Mouse (Mus musculus) kidney, adult 2 months (tissue): ENCODE measurements around the gene Grin2b. TPM values are rescaled to one million over a fixed set of nuclear protein-coding genes. Genes with fewer than 3 reads are reported as not detected.
A peak's percentile ranks its signal among the peaks of the same experiment; 100 is the strongest.

ENCODE experiments used
- DNase-seq: peaks from one replicate; pipeline ENCODE4 v3.0.0; 2021
- H3K27ac ChIP-seq: fragments of 200-500 bp; 2 replicates; pipeline ENCODE4 v1.5.1; 2012; ENCODE audit warnings: low read depth, low read length, control low read depth, inconsistent platforms; ENCODE audit not compliant: insufficient read depth
- H3K27me3 ChIP-seq: fragments of 200-500 bp; replicated peaks from 2 replicates; pipeline ENCODE4 v1.6.1; 2012; ENCODE audit warnings: mild to moderate bottlenecking, moderate library complexity, low read length, inconsistent platforms; ENCODE audit not compliant: control insufficient read depth, insufficient read depth
- H3K36me3 ChIP-seq: fragments of 200-500 bp; 2 replicates; pipeline ENCODE4 v1.6.1; 2012; ENCODE audit warnings: mild to moderate bottlenecking, moderate library complexity, low read length, inconsistent platforms; ENCODE audit not compliant: control insufficient read depth, insufficient read depth
- H3K4me1 ChIP-seq: fragments of 200-500 bp; 2 replicates; pipeline ENCODE4 v1.6.1; 2011; ENCODE audit warnings: low read length; ENCODE audit not compliant: control insufficient read depth, insufficient read depth
- H3K4me3 ChIP-seq: fragments of 200-500 bp; 2 replicates; pipeline ENCODE4 v1.5.1; 2011; ENCODE audit warnings: mild to moderate bottlenecking, low read depth, low read length, control low read depth; ENCODE audit not compliant: insufficient read depth
- CTCF ChIP-seq: fragments of 200-500 bp; conservative IDR thresholded peaks from 2 replicates; pipeline ENCODE4 v1.5.1; 2011; ENCODE audit warnings: low read depth, mild to moderate bottlenecking, control low read depth, low read length, moderate library complexity, mixed read lengths; ENCODE audit not compliant: insufficient read depth, insufficient read length
- POLR2A ChIP-seq: fragments of 200-500 bp; IDR thresholded peaks from one replicate; pipeline ENCODE4 v1.6.1; 2011; ENCODE audit warnings: low read depth, low read length, control low read depth
- WGBS: fragments of 180-500 bp; shearing (Covaris S2); methylation state at CpG from one replicate; pipeline ENCODE4 v1.1.7; 2018; 5-methylcytosine and 5-hydroxymethylcytosine counted together
- polyA plus RNA-seq: library from polyadenylated mRNA; depleted of rRNA; stranded (reverse); fragments of >200 nt; gene quantifications from 2 replicates; pipeline ENCODE4 v1.2.3, GENCODE M21; 2012

Gene Grin2b
- polyA plus RNA-seq, 1 experiment = not detected

DNA sequence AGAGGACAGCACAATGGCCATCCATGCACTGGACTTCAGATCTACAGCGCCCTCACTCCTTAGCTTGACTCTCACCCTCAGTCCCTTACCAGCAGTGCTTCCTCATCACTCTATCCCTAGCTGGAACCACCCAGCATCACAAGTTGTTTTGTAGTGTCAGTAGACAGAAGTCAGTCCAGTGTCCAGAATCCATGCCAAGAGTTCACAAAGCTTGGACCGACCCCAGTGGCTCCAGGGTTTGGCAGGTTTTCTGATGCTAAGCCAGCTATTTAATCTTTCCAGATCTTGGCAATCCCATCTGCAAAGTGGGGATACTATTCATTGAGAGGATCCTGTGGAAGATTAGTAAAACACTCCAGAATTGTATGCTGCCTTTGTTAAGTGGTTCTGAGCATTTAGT, 355.9 kb downstream of the Grin2b start:
- H3K4me1 ChIP-seq = no peaks in the 10 kb centered on the region
- no peak overlapping the region for H3K4me3 ChIP-seq
- peak; percentile 82 for DNase-seq
- TF ChIP-seq POLR2A (no peak), CTCF (no peak)
- no peaks in the 10 kb centered on the region for H3K36me3 ChIP-seq
- no peaks in the 10 kb centered on the region for H3K27me3 ChIP-seq
- H3K27ac ChIP-seq = no peak overlapping the region
- 70% methylated on average over 2 of the region's 2 CpGs for WGBS

DNA sequence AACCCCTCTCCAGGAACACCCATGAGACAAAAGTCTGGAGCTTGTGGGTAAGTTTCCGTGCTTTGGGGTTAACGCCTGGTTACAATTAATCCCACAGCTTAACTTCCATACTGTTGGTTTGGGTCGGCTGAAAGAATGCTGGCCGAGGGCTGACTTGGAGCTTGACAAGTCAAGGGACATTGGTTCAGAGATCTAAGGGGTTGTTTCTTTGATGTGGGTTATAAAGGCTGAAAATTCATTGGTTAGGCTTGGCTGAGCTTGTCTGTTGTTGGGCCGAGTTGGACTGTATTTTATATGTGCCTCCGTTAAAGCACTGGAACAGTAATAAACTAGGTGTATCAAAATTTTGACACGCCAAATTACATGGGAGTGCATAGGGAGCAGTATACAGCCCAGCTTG, 359.6 kb downstream of the Grin2b start:
- Histone ChIP-seq H3K27ac (no peak overlapping the region), H3K27me3 (no peaks in the 10 kb centered on the region), H3K4me1 (no peaks in the 10 kb centered on the region), H3K36me3 (no peaks in the 10 kb centered on the region), H3K4me3 (no peak overlapping the region)
- TF ChIP-seq CTCF (no peak), POLR2A (no peak)
- WGBS = 42% methylated on average over 7 of the region's 7 CpGs
- DNase-seq = no peak

DNA sequence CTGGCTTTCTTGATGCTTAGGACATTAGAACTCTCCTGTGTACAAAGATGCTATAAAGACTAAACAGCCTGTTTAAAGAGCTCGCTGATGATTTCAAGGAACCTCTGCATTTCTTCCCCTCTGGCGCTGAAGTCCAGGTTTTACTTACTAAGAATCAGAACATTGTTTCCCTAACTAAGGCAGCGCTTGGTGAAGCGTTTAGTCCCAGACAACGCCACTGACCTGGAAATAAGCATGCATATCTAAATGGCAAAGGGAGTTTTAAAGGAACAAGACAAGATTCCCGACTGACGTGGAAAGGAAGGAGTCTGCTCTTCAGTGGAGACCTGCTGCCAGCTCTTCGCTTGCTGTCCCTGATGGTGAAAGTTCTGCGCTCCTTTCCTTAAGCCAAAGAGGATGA, 367.9 kb downstream of the Grin2b start:
- DNase-seq = peak; percentile 50
- H3K27me3 ChIP-seq = no peaks in the 10 kb centered on the region
- H3K4me3 ChIP-seq = no peak overlapping the region
- H3K4me1 ChIP-seq = no peaks in the 10 kb centered on the region
- TF ChIP-seq POLR2A (no peak), CTCF (no peak)
- 47% methylated on average over 9 of the region's 9 CpGs for WGBS
- H3K36me3 ChIP-seq = no peaks in the 10 kb centered on the region
- H3K27ac ChIP-seq = no peak overlapping the region

DNA sequence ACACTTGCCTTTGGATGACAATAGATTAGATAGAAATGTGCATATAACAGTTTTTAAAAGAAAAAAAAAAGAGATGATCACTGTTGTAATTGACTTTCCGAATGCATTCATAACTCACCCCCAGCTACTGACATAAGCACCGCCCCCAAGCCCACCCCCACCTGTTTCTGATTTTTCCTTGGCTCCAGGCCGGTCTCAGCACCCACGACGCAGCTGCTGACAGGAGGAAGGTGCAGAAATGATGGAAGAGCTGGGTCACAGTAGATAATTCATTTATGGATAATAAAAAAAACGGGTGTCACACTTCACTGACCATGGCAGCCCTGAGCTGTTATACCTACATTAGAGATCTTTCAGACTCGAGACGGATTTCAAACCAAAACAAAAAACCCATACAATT, 373.4 kb downstream of the Grin2b start:
- Histone ChIP-seq H3K4me3 (no peak overlapping the region), H3K36me3 (no peaks in the 10 kb centered on the region), H3K27ac (no peak overlapping the region), H3K27me3 (no peaks in the 10 kb centered on the region), H3K4me1 (no peaks in the 10 kb centered on the region)
- WGBS = 43% methylated on average over 8 of the region's 8 CpGs
- TF ChIP-seq CTCF = no peak
- no peak for DNase-seq

DNA sequence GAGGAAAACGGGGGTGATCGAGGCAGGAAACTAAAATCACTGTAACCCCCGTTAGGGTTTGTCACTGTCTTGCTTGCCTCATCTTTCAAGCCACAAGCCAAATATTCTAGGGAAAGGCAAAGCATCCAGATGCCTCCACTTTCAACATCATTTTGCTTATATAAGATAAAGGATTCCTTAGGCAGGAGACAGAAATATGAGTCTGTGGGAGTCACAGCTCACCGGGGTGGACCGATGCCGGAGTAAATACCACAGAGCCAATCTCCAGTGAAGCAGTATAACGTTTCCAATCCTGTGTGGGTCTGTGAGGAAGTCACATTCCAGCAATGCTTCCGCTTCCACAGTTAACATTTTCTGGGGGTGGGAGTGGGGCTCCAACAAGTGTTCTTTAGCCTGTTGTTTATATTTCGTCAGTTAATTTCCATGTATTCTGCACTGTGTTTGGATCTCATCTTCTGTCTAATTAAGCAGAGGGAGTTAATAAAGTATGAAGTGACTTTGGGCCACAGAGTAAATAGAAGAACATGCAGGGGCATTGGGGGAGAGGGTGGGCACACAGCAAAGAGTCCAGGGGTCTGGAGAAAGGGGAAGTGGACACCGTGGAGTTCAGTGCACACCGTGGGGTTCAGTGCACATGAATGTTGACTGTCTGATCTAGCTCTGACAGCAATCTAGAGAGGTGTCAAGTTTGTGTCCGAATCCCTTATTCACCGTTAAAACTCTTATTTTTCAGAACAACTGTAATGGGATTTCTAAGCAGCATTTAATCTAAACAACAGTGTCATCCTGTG, 374.9 kb downstream of the Grin2b start:
- WGBS = 31% methylated on average over 13 of the region's 13 CpGs
- DNase-seq = no peak
- Histone ChIP-seq H3K4me1 (no peaks in the 10 kb centered on the region), H3K27me3 (no peaks in the 10 kb centered on the region), H3K36me3 (no peaks in the 10 kb centered on the region), H3K4me3 (no peak overlapping the region), H3K27ac (no peak overlapping the region)
- TF ChIP-seq POLR2A (no peak), CTCF (no peak)

DNA sequence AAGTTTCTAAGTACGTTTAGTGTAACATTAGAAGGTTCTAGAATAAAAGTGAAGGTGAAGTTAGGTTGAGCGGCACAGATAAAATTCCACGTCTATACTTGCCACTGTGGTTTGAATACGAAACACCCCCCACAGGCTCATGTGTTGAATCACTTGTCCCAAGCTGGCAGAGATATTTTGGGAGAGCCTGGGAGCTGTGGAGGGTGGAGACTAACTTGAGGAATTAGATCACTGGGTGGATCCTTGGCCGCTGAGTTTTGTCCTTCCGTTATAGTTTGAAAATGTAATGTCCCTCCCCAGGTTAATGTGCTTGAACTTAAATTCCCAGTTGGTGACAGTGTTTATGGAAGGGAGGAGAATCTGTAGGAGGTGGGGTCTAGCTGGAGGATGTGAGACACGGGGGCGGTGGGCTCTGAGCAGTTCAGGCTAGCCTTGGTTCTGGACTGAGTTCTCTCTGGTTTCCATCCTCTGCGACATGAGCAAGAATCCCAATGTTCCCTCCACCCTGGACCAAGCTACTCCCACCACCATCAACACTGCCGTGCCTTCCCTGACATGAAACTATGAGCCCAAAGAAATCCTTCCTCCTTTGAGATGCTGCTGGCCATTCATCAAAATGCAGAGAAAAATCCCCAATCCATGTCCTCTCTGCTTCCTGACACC, 375.8 kb downstream of the Grin2b start:
- DNase-seq = no peak
- H3K4me1 ChIP-seq = no peaks in the 10 kb centered on the region
- H3K27me3 ChIP-seq = no peaks in the 10 kb centered on the region

DNA sequence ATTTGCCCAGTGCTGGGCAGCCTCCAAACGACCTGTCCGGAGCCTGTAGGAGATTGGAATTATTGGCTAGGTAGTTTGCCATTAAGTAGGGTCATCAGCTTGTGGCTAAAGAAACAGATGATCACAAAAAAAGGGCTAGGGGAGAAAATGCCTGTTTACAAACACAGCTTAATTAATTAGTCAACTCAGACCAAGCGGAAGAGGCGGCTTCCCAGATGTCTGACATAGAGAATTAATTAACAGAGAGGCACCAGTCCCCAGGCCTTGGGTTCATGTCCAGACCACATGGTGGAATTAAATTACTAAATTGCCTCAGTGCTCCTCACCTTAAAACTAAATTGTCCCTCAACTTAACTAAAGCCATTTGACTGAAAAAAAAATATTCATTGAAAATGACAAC, 376.4 kb downstream of the Grin2b start:
- no peak overlapping the region for H3K4me3 ChIP-seq
- H3K27ac ChIP-seq = no peak overlapping the region
- WGBS = 77% methylated on average over 4 of the region's 4 CpGs
- no peaks in the 10 kb centered on the region for H3K27me3 ChIP-seq
- H3K4me1 ChIP-seq = no peaks in the 10 kb centered on the region
- TF ChIP-seq POLR2A (no peak), CTCF (no peak)
- no peak for DNase-seq
- H3K36me3 ChIP-seq = no peaks in the 10 kb centered on the region

More for the DNA sequence above, 375.8 kb downstream of the Grin2b start:
- no peaks in the 10 kb centered on the region for H3K36me3 ChIP-seq
- 57% methylated on average over 10 of the region's 10 CpGs for WGBS
- no peak overlapping the region for H3K27ac ChIP-seq
- H3K4me3 ChIP-seq = no peak overlapping the region
- TF ChIP-seq POLR2A (no peak), CTCF (no peak)
